Mouse (Mus musculus) heart, adult 2 months (tissue): ENCODE data around the gene Hacl1. TPM values are rescaled to one million over a fixed set of nuclear protein-coding genes. Genes with fewer than 3 reads are reported as not detected.

Source experiments
- DNase-seq, 2 experiments: peaks; one replicate each; pipeline ENCODE4 v3.0.0; 2021
- H3K27ac ChIP-seq: fragments of 200-600 bp; 2 replicates; pipeline ENCODE4 v1.8.1; 2022
- H3K27me3 ChIP-seq: fragments of 200-500 bp; 2 replicates; pipeline ENCODE4 v1.6.1; 2012; ENCODE audit warnings: mild to moderate bottlenecking, low read length, inconsistent platforms, mixed read lengths; ENCODE audit not compliant: control insufficient read depth, insufficient read depth
- H3K36me3 ChIP-seq: fragments of 200-500 bp; 2 replicates; pipeline ENCODE4 v1.6.1; 2012; ENCODE audit warnings: low read length, inconsistent platforms; ENCODE audit not compliant: control insufficient read depth, insufficient read depth
- H3K4me1 ChIP-seq: fragments of 200-500 bp; 2 replicates; pipeline ENCODE4 v1.6.1; 2011; ENCODE audit warnings: low read length; ENCODE audit not compliant: control insufficient read depth, insufficient read depth
- H3K4me3 ChIP-seq: fragments of 200-600 bp; 2 replicates; pipeline ENCODE4 v1.8.1; 2022
- H3K79me2 ChIP-seq: fragments of 200-500 bp; replicated peaks from 2 replicates; pipeline ENCODE4 v1.6.1; 2012; ENCODE audit warnings: mild to moderate bottlenecking, inconsistent platforms, low read length, moderate library complexity, mixed read lengths; ENCODE audit not compliant: control insufficient read depth, insufficient read depth
- H3K9ac ChIP-seq: fragments of 200-500 bp; 2 replicates; pipeline ENCODE4 v1.6.1; 2012; ENCODE audit warnings: low read depth, mild to moderate bottlenecking, control low read depth, inconsistent platforms, low read length, mixed read lengths
- CTCF ChIP-seq: fragments of 200-600 bp; IDR thresholded peaks from 2 replicates; pipeline ENCODE4 v1.8.1; 2022; ENCODE audit warnings: antibody characterized with exemption, mild to moderate bottlenecking, moderate library complexity
- EP300 ChIP-seq: fragments of 200-500 bp; IDR thresholded peaks from 2 replicates; pipeline ENCODE4 v1.6.1; 2011; ENCODE audit warnings: low read depth, low read length, control low read depth; ENCODE audit not compliant: insufficient read depth
- POLR2A ChIP-seq: fragments of 200-500 bp; IDR thresholded peaks from 2 replicates; pipeline ENCODE4 v1.6.1; 2011; ENCODE audit warnings: mild to moderate bottlenecking, low read depth, low read length, control low read depth; ENCODE audit not compliant: insufficient read depth
- WGBS: fragments of 180-500 bp; shearing (Covaris S2); methylation state at CpG from one replicate; pipeline ENCODE4 v1.1.7; 2018; 5-methylcytosine and 5-hydroxymethylcytosine counted together
- intact Hi-C: fragments of 180-260 bp; cut with DNase I; formaldehyde crosslinking; loops from one replicate; pipeline ENCODE4 v1.15.1; 2025
- long read RNA-seq: library from polyadenylated mRNA; stranded (forward); transcript quantifications from one replicate; pipeline ENCODE4 v2.0.0, GENCODE M21; 2021
- polyA plus RNA-seq: library from polyadenylated mRNA; depleted of rRNA; stranded (reverse); fragments of >200 nt; gene quantifications from 2 replicates; pipeline ENCODE4 v1.2.3, GENCODE M21; 2012; rRNA removed
- total RNA-seq, 2 experiments: library from RNA; stranded (reverse); gene quantifications; 2 replicates each; pipeline ENCODE4 v1.2.3; 2021

Gene Hacl1
- total RNA-seq (10 to 100 TPM in 1 of 2 experiments, 1 to 10 TPM in 1; 8.2 to 10.1 TPM), polyA plus RNA-seq (10.5 and 11.2 TPM in 2 replicates)
- long read RNA-seq, partial matches to known transcripts, result 0 of 4 reads
- long read RNA-seq, other reads (novel, unspliced or antisense), result 1 of 4 reads

DNA sequence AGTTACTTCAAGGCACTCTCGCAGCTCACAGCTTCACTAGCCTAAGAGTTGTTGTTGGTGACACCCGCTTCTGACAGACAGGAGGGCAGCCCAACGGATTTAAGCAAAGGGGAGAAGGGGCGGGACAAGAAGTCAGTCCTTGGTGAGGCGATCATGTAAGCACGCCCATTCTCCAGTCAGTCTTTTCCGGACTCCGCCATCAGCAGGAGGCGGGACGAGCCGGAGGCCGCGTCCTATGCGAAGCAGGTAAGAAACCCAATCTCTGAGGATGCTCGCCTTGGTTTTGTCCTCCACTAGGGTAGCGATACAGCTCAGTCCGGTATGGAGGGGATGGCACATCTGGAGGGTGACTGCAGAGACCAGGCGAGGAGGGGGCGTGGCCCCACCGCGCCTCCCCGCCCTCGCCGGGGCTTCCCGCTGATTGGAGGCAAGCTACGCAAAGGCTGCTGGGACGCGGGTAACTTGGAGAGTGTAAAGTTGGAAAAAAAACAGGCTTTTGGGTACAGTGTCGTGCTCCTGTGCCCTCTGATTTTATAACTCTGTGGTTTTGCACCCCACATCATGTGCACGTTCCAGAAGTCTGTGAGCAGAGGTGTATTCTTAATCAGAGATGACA lies at the start of gene Hacl1, which contains the start of gene Btd:
Gene Hacl1 (minus strand): TSS at position 397 of the 616 bp plus-strand sequence.
Gene Btd (plus strand): TSS at position 139 of the 616 bp plus-strand sequence.
- TF ChIP-seq EP300 (peak; percentile 49; the same call in 1 of the 2 replicates), POLR2A (peak; percentile 90), CTCF (no peak)
- intact Hi-C loops, result loop anchor here (5.0 kb wide), 2 partner anchors 446 to 831 kb away; partner anchors contain the start of genes Dph3 and Oxnad1
- H3K79me2 ChIP-seq, result 0 out of 2 replicates have a peak, but pooled peaks cover 2% of the 10 kb centered on the region
- under 1% methylated on average over 30 of the region's 30 CpGs for WGBS
- H3K27me3 ChIP-seq, result no peaks in the 10 kb centered on the region
- peaks cover 1% of the 10 kb centered on the region; the same call in 1 of the 2 replicates for H3K4me1 ChIP-seq
- peak within 1 kb of the TSS; percentile 72 for H3K9ac ChIP-seq
- peak within 1 kb of the TSS; percentile 94 for H3K4me3 ChIP-seq
- peak; percentile 91 to 94 for DNase-seq
- H3K36me3 ChIP-seq, result no peaks in the 10 kb centered on the region; the same call in 1 of the 2 replicates
- H3K27ac ChIP-seq, result peak within 1 kb of the TSS; percentile 91

DNA sequence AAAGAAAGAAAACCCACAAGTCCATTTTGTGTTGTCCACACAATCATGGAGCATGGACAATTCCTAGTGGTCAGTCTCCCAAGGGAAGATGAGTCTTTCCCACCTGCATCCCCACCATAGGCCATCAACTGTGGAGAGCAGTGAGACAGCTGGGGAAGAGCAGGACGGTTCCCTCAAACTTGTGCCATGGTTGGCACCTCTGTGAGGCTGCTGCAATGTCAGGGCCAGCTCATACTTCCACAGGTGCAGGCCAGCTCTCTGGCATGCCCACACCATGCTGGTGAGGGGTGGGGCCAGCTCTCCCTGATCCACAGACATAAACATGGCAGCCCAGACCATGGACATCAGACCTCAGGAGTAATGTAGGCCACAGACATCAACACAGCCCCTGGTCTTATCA lies 45.1 kb upstream of the Hacl1 start:
- H3K4me3 ChIP-seq, result no peak overlapping the region
- no peaks in the 10 kb centered on the region for H3K36me3 ChIP-seq
- WGBS, result 100% methylated on average over 1 of the region's 1 CpGs
- TF ChIP-seq CTCF (no peak), EP300 (no peak), POLR2A (no peak)
- H3K9ac ChIP-seq, result no peak overlapping the region
- H3K79me2 ChIP-seq, result no peaks in the 10 kb centered on the region
- peaks cover 4% of the 10 kb centered on the region for H3K4me1 ChIP-seq
- intact Hi-C loops, result no loop called here
- DNase-seq, result no peak
- H3K27me3 ChIP-seq, result no peaks in the 10 kb centered on the region
- no peak overlapping the region for H3K27ac ChIP-seq

DNA sequence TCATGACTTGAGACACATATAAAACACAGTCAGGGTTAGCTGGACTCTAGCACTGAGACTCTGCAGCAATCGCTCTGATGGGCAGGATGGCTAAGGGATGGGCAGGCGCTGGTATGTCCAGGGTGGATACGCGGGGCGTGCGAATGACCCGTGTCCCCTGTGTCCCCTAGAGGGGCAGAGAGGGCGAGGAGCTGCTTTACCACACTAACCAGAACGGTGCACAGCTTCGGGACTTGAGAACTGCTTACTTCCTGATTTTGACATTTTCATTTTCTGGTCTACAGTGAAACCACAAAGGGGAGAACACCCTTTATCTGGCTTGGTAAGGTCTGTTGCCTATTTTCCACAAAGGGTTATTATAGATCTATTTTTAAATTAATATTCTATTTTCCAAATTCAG lies 44.6 kb upstream of the Hacl1 start:
- intact Hi-C loops, result no loop called here
- no peak overlapping the region for H3K4me3 ChIP-seq
- no peaks in the 10 kb centered on the region for H3K27me3 ChIP-seq
- WGBS, result 85% methylated on average over 10 of the region's 10 CpGs
- no peak for TF ChIP-seq CTCF
- TF ChIP-seq EP300, result no peak
- TF ChIP-seq POLR2A, result no peak
- H3K79me2 ChIP-seq, result no peaks in the 10 kb centered on the region
- H3K27ac ChIP-seq, result no peak overlapping the region
- H3K4me1 ChIP-seq, result peaks cover 4% of the 10 kb centered on the region
- no peaks in the 10 kb centered on the region for H3K36me3 ChIP-seq
- no peak overlapping the region for H3K9ac ChIP-seq
- DNase-seq, result no peak

DNA sequence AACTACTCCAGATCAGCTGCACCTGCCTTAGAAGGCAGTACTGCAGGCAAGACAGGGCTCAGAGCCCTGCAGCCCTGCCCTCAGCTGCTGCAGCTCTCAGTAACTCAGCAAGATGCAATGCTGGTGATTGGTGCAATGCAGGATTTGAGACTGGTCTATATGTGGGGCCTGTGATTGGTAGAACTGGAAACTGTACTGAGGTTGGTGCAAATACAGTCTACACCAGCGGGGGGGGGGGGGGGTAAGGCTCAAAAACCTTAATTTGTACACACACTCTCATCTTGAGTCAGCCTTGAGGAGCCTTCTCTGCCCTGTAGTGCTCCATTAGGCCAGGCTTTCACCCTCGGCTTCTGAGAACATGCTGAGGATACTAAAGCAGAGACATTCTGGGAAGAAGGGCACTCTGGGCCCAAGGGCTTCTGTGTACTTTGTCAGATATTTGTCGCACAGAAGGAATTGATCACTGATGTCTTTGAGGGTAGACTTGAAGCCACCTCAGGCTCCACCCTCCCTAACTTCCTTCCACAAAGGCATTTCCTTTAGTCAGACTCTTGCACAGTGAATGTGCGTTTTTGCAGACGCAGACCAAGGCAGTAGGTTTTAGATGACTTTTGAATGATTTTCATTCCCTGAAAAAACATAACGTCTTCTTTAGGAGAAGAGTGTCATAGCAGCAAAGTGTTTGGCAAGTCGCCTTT lies 43.4 kb upstream of the Hacl1 start:
- Histone ChIP-seq H3K9ac (no peak overlapping the region), H3K27ac (no peak overlapping the region), H3K4me1 (peaks cover 4% of the 10 kb centered on the region), H3K27me3 (no peaks in the 10 kb centered on the region), H3K4me3 (no peak overlapping the region), H3K79me2 (no peaks in the 10 kb centered on the region), H3K36me3 (no peaks in the 10 kb centered on the region)
- WGBS, result 53% methylated on average over 7 of the region's 7 CpGs
- DNase-seq, result no peak
- TF ChIP-seq CTCF, result no peak
- no peak for TF ChIP-seq EP300
- TF ChIP-seq POLR2A, result no peak
- intact Hi-C loops, result no loop called here

DNA sequence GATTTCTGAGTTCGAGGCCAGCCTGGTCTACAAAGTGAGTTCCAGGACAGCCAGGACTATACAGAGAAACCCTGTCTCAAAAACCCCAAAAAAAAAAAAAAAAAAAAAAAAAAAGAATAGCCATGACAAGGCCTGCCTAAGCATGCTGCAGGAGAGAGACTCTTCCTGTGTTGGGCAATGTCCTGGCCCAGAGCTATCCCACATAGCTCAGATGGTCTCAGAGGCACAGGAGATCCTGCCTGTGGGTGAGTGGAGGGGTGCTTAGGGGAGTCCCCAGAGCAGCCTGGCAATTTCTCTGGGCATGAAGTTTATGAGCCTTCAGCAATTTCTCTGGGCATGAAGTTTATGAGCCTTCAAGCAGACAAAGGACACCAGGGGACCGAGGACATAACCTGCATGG lies 42.5 kb upstream of the Hacl1 start:
- 98% methylated on average over 2 of the region's 2 CpGs for WGBS
- intact Hi-C loops, result no loop called here
- no peak overlapping the region for H3K27ac ChIP-seq

More for the DNA sequence above, 42.5 kb upstream of the Hacl1 start:
- no peaks in the 10 kb centered on the region for H3K27me3 ChIP-seq
- no peak for DNase-seq
- TF ChIP-seq CTCF (no peak), POLR2A (no peak), EP300 (no peak)
- H3K4me1 ChIP-seq, result peaks cover 4% of the 10 kb centered on the region
- no peak overlapping the region for H3K4me3 ChIP-seq
- H3K36me3 ChIP-seq, result no peaks in the 10 kb centered on the region
- H3K9ac ChIP-seq, result no peak overlapping the region
- no peaks in the 10 kb centered on the region for H3K79me2 ChIP-seq
